Mouse (Mus musculus): Measurements from ENCODE around the gene Sdf2.

GRCm38 (mm10) chr11:78211513-78211912, 34.0 kb upstream of the Sdf2 start:
- TF ChIP-seq CTCF (IDR thresholded peaks at IDR 0.05; ENCODE audit: control insufficient read depth, insufficient read depth, insufficient read length) (no peak), MYOD1 (IDR thresholded peaks at IDR 0.05; ENCODE audit: control insufficient read depth, insufficient read length, low read depth) (no peak), USF1 (IDR thresholded peaks at IDR 0.05; ENCODE audit: low read depth) (no peak), MAX (IDR thresholded peaks at IDR 0.05) (no peak)
